Mouse (Mus musculus): ENCODE measurements around the gene Gdf10.

Gene Gdf10

GRCm38 (mm10) chr14:33923168-33924070, at the start of gene Gdf10:
Gene Gdf10 (plus strand): TSS chr14:33923587.
- DNase-seq, result peak; percentile 29 to 45

GRCm38 (mm10) chr14:33878826-33879225, 44.6 kb upstream of the Gdf10 start:
- no peak for DNase-seq

GRCm38 (mm10) chr14:33880236-33880635, 43.2 kb upstream of the Gdf10 start:
- no peak for DNase-seq

GRCm38 (mm10) chr14:33881471-33881870, 41.9 kb upstream of the Gdf10 start:
- DNase-seq, result no peak

- no peak for DNase-seq
These were observed 40.3 kb upstream of the Gdf10 start for GRCm38 (mm10) chr14:33883046-33883445.

DNA sequence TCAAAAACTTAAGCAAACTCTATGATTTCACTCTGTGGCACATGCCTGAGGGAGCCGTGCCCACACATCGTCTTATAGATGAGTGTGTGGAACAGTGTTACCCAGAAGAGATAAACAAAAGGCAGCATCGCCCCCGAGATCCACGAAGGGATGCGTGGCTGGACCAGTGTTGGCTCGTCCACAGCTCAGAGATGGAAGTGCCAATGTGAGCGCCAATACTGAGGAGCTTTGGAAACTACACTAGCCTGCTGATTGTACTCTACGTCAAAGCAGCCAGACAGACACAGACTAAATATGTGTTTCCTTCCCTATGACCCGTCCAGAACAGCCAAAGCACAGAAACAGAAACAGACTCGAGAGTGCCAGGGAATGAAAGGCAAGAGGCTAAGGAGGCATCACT, 37.9 kb upstream of the Gdf10 start:
- DNase-seq, result no peak

GRCm38 (mm10) chr14:33888387-33889035, 34.9 kb upstream of the Gdf10 start:
- DNase-seq, result peak in 1 of 2 experiments; percentile 39

GRCm38 (mm10) chr14:33889971-33890370, 33.4 kb upstream of the Gdf10 start:
- DNase-seq, result no peak

- DNase-seq, result peak in 1 of 2 experiments; percentile 12
These were observed 31.9 kb upstream of the Gdf10 start for GRCm38 (mm10) chr14:33891507-33891906.

GRCm38 (mm10) chr14:33895777-33896176, 27.6 kb upstream of the Gdf10 start:
- no peak for DNase-seq

GRCm38 (mm10) chr14:33896628-33897300, 26.6 kb upstream of the Gdf10 start:
- no peak for DNase-seq

- no peak for DNase-seq
These were observed 20.6 kb upstream of the Gdf10 start for GRCm38 (mm10) chr14:33902783-33903182.

- DNase-seq, result no peak
These were observed 20.2 kb upstream of the Gdf10 start for GRCm38 (mm10) chr14:33903199-33903598.

GRCm38 (mm10) chr14:33904851-33905250, 18.5 kb upstream of the Gdf10 start:
- no peak for DNase-seq

DNA sequence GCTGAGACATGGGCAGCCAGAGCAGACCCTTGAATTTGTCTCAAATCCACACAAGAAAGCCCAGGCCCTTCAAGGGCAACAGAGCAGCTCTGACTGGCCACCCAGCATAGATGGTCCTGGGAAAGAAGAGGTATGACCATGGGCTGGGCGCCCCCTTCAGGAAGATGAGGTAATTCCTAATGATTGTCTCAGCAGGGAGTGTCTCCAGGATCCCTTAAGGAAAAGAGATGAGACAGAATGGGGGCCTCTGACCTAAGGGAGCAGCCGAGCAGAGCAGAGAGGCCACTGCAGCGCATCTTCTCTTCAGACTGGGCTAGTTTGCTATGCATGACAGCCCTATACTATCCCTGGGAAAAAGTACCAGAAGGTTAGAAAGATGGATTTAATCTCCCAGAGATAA, 9.7 kb upstream of the Gdf10 start:
- DNase-seq, result peak in 1 of 2 experiments; percentile 41

DNA sequence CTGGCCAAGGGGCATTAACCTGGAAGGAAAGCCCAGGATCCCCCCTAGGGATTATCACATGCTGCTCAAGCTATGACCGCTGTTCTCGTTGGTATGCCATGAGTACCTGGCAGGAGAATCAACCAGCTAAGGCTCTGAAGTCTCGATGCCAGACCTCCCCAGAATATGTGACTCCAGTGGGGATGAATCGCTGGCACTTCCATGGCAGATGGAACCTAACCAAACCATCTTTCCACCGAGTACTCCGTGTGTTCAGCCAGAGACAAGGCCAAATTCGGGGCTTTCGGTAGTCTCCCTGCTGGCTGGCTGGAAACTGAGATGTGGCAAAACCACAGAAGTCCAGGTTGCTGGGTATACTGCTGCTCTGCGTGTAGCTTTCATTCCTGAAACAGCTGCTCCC, 9.2 kb upstream of the Gdf10 start:
- DNase-seq, result no peak

DNA sequence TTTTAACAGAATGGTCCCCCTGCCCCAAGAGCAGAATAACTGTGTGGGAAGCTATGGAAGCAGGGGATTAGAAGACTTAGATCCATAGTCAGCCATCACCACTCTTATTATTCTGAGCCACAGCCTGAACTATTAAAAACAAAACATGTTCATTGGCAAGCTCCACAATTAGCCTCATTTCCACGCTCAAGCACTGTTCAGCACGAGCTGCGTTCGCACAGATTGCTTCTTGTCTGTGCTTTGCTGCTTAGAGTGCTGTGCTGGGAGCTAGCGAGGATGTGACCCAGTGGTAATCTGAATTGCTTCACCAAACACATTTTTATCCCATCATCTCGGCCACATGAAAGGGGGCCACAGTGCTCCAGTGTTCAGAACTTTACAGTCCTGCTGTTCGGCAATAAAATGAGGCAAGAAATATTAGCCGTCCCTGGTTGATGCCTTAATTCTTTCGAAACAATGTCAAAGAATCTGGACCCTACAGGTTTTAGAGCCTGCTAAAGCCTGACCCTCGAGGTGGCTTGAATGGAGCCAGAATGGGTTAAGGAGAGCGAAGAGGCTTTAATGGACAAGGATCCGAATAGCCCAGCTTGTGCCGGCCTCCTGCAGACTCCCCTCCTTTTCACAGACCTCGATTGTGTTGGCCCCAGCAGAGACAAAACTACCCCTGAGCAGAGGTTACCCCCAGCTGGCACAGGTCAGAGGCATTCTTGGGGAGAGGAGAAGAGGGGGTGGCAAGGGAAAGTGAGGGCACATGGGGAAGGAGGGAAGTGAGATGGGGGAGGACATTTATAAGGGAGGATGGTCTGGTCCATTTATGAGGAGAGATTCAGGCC, 2.4 kb upstream of the Gdf10 start:
- DNase-seq, result no peak

GRCm38 (mm10) chr14:33922771-33923167, 618 bp upstream of the Gdf10 start:
- no peak for DNase-seq

- DNase-seq, result no peak
These were observed 8.5 kb downstream of the Gdf10 start for GRCm38 (mm10) chr14:33931853-33932252.

DNA sequence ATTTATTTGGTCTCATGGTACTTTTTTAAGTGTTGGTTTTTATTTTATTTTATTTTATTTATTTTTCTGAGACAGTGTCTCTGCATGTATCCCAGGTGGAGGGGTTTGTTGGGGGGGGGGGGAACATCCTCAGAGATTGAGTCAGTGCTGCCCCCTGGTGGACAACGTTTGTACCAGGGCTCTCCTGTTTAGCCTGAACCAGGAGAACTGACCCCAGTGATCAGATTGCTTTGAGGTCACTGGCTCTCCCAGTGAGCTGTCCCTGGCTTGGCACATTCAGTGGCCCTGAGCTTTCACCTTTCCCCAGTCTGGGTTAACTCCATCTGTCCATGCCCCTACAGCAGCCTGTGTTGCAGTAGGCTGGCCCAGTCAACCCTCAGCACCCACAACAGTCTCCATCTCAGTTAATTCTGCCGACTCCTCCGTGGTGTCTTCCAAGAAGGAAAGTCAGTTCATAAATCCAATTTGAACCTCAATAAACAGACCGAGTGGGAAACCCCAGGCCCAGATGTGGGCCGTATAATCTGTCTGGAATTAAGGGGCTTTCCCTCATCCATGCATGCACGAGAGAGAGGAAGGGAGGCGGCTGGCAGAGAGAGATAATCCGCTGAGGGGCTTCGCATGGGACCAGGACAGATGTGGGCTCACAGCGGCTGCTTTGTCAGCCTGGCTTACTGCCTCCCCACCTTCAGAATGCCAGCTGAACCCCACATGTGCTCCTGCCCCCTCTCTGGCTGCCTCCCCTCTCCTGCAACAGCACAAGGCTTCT, 9.7 kb downstream of the Gdf10 start:
- DNase-seq, result peak; percentile 63 to 84

DNA sequence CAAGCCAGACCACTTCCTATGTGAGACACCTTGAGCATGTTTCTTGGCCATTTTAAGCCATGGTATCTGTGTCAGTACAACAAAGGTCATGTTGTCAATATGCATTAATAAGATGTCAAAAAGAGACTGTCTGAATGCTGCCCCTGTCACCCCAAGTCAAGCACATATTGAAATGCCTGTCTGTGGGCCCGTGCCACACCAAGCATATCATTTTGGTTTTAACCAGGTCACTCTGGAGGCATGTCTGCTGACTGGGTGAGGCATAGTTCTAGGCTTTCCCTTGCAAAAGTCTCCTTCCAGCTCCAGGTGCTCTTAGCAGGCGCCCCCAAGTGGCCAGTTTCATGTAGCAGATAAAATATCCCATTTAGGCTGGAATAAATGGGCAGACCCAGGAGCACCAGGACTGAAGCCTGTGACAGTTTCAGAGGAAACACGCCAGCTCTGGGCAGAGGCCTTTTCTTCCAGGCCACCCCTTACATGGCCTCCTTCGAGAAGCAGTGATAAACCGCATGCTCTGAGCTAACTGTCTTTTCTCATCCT, 10.5 kb downstream of the Gdf10 start:
- DNase-seq, result peak; percentile 60 to 76

All from cerebellum, postnatal 25 days (tissue).